Mouse (Mus musculus): ENCODE results near the gene Stx3. TPM values are rescaled to one million over a fixed set of nuclear protein-coding genes. Genes with fewer than 3 reads are reported as not detected.

Stx3 gene
- polyA plus RNA-seq, 1 experiment from 2014 or later = 11.4 TPM

DNA sequence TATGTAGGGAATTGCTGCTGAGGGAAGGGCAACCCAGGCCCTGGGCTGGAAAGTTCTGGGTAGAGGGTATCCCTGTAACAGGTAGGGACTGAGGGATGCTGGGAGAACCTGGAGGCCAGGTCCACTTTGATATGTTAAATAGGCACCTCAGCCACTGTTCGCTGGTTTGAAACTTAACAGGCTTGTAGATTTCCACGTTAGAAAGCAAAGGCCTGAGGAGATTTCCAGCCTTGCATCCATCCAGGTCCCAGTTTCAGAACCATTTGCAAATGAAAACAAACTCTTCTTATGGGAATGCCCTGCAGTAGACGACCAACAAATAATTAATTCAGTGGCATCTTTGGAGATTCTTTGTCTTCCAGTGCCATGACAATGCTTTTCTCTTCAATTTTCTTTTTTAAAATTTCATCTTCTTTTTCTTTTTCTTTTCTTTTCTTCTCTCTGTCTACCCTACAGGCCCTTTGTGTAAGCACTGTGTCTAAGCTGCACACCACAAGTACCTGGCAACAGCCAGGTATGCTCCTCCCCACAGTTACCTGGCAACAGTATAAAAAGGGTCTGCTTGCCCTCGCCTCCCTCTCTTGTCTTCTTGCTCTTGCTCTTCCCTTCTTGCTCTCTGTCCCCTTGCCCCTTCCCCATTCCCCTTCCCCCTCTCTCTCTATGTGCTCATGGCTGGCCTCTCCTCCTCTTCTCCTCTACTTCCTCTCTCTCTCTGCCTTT is 4.3 kb upstream of the Stx3 start:
- WGBS = 25% methylated on average over 4 of the region's 4 CpGs
- no peak for ATAC-seq (replicated peaks; ENCODE audit: low FRiP score)
- Histone ChIP-seq H3K27me3 (ENCODE audit: control insufficient read depth, insufficient read depth, low read length) (peaks cover 8% of the 10 kb centered on the region; the same call in 1 of the 2 replicates), H3K4me2 (ENCODE audit: low read depth, low read length, severe bottlenecking) (no peak overlapping the region), H3K9ac (ENCODE audit: low read length) (no peak overlapping the region), H3K9me3 (ENCODE audit: control insufficient read depth, low read length) (no peaks in the 10 kb centered on the region), H3K4me1 (replicated peaks; ENCODE audit: control insufficient read depth, insufficient read depth, low read length) (peaks cover under 1% of the 10 kb centered on the region; the same call in 1 of the 2 replicates), H3K27ac (ENCODE audit: low read depth, low read length) (no peak overlapping the region), H3K36me3 (ENCODE audit: control insufficient read depth, insufficient read depth, low read length) (no peaks in the 10 kb centered on the region), H3K4me3 (ENCODE audit: low read depth, low read length) (no peak overlapping the region)
- no peak for DNase-seq (ENCODE audit: low spot score)

DNA sequence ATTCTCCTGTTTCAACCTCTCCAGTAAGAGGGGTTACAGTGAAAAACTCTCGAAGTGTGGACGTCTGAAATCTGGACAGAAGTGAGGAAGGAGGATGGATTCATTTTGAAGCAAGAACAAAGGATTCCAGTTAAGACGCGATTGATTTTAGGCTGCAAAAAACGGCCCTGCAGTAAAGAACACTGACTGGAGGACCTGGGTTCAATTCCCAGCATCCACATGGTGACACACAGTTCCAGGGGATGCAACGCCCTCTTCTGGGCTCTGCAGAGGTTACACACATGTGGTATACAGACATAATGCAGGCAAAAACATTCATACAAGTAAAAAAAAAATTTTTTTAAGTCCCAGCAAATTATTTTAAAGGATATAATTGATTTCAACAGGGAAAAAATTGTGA is 1.0 kb upstream of the Stx3 start:
- Histone ChIP-seq H3K27me3 (ENCODE audit: control insufficient read depth, insufficient read depth, low read length) (peaks cover 16% of the 10 kb centered on the region), H3K36me3 (ENCODE audit: control insufficient read depth, insufficient read depth, low read length) (no peaks in the 10 kb centered on the region), H3K9ac (ENCODE audit: low read length) (no peak overlapping the region), H3K9me3 (ENCODE audit: control insufficient read depth, low read length) (no peaks in the 10 kb centered on the region), H3K27ac (ENCODE audit: low read depth, low read length) (no peak overlapping the region), H3K4me3 (ENCODE audit: low read depth, low read length) (no peak overlapping the region), H3K4me1 (replicated peaks; ENCODE audit: control insufficient read depth, insufficient read depth, low read length) (peaks cover 2% of the 10 kb centered on the region; the same call in 1 of the 2 replicates), H3K4me2 (ENCODE audit: low read depth, low read length, severe bottlenecking) (peak overlapping the region; percentile 96; the same call in 1 of the 2 replicates)
- ATAC-seq (replicated peaks; ENCODE audit: low FRiP score) = 0 out of 2 replicates have a peak, but pooled peaks have one; percentile 11
- peak; percentile 54 for DNase-seq (ENCODE audit: low spot score)
- 35% methylated on average over 6 of the region's 6 CpGs for WGBS

DNA sequence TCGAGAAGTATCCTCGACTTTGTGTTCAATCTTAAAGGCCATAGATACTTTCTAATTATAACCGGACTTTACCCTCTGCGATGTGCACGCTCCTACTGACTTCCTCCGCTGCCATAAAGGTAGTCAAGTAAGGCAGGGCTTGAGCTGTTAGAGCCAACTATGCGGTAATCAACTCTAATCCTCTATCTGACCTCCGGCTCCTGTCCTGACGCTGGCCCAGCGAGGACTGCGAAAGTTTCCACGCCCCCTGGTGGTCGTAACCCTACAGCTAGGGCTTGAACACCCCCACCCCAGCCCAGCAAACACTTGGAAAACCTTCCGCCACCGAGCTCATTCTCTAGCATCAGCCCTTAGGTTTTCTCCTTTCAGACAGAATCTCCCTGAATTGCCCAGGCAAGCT is 597 bp upstream of the Stx3 start:
- peak; percentile 92 for DNase-seq (ENCODE audit: low spot score)
- WGBS = 1% methylated on average over 15 of the region's 15 CpGs
- H3K27me3 ChIP-seq (ENCODE audit: control insufficient read depth, insufficient read depth, low read length) = peaks cover 16% of the 10 kb centered on the region

GRCm38 (mm10) chr19:11818199-11819142 is 732 bp downstream of the Stx3 start:
- Histone ChIP-seq H3K9ac (ENCODE audit: low read length) (peak overlapping the region; percentile 49), H3K27ac (ENCODE audit: low read depth, low read length) (no peak overlapping the region), H3K36me3 (ENCODE audit: control insufficient read depth, insufficient read depth, low read length) (no peaks in the 10 kb centered on the region), H3K27me3 (ENCODE audit: control insufficient read depth, insufficient read depth, low read length) (peaks cover 16% of the 10 kb centered on the region), H3K4me2 (ENCODE audit: low read depth, low read length, severe bottlenecking) (peak overlapping the region; percentile 96), H3K4me3 (ENCODE audit: low read depth, low read length) (peak overlapping the region; percentile 61), H3K9me3 (ENCODE audit: control insufficient read depth, low read length) (no peaks in the 10 kb centered on the region), H3K4me1 (replicated peaks; ENCODE audit: control insufficient read depth, insufficient read depth, low read length) (peaks cover 2% of the 10 kb centered on the region; the same call in 1 of the 2 replicates)
- DNase-seq (ENCODE audit: low spot score) (peak; percentile 75), ATAC-seq (replicated peaks; ENCODE audit: low FRiP score) (peak; percentile 66)
- WGBS = under 1% methylated on average over 59 of the region's 83 CpGs

More for the DNA sequence above, 597 bp upstream of the Stx3 start:
- ATAC-seq (replicated peaks; ENCODE audit: low FRiP score) = peak; percentile 85
- Histone ChIP-seq H3K4me2 (ENCODE audit: low read depth, low read length, severe bottlenecking) (peak overlapping the region; percentile 96), H3K4me3 (ENCODE audit: low read depth, low read length) (peak overlapping the region; percentile 61), H3K27ac (ENCODE audit: low read depth, low read length) (no peak overlapping the region), H3K9me3 (ENCODE audit: control insufficient read depth, low read length) (no peaks in the 10 kb centered on the region), H3K9ac (ENCODE audit: low read length) (no peak overlapping the region), H3K36me3 (ENCODE audit: control insufficient read depth, insufficient read depth, low read length) (no peaks in the 10 kb centered on the region), H3K4me1 (replicated peaks; ENCODE audit: control insufficient read depth, insufficient read depth, low read length) (peaks cover 2% of the 10 kb centered on the region; the same call in 1 of the 2 replicates)

- no peak for ATAC-seq (replicated peaks; ENCODE audit: low FRiP score)
- H3K4me2 ChIP-seq (ENCODE audit: low read depth, low read length, severe bottlenecking) = no peak overlapping the region
Measured at GRCm38 (mm10) chr19:11817586-11817985, 1.6 kb downstream of the Stx3 start.

DNA sequence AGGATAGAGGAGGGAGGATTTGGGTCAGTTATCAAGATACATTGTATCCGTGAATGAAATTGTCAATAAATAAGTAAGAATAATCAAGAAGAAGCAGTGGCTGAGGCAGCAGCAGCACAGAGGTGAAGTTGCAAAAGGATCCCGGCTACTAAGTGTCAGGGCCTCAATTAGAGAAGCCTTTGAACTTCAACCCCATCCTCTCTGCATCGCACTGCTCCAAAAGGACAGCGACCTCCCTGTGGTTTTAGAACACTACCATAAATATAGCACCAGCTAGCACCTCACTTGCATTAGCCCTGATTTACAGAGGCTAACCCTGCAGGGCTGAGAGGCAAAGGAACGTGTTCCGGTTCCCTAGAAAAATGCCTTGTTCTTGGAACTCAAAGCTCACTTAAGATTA is 2.5 kb downstream of the Stx3 start:
- H3K4me1 ChIP-seq (replicated peaks; ENCODE audit: control insufficient read depth, insufficient read depth, low read length) = peaks cover 5% of the 10 kb centered on the region; the same call in 1 of the 2 replicates
- no peak overlapping the region for H3K4me2 ChIP-seq (ENCODE audit: low read depth, low read length, severe bottlenecking)
- WGBS = 57% methylated on average over 6 of the region's 6 CpGs
- peaks cover 16% of the 10 kb centered on the region for H3K27me3 ChIP-seq (ENCODE audit: control insufficient read depth, insufficient read depth, low read length)
- H3K4me3 ChIP-seq (ENCODE audit: low read depth, low read length) = no peak overlapping the region
- H3K27ac ChIP-seq (ENCODE audit: low read depth, low read length) = no peak overlapping the region
- no peaks in the 10 kb centered on the region for H3K36me3 ChIP-seq (ENCODE audit: control insufficient read depth, insufficient read depth, low read length)
- H3K9me3 ChIP-seq (ENCODE audit: control insufficient read depth, low read length) = no peaks in the 10 kb centered on the region
- DNase-seq (ENCODE audit: low spot score) (no peak), ATAC-seq (replicated peaks; ENCODE audit: low FRiP score) (no peak)
- H3K9ac ChIP-seq (ENCODE audit: low read length) = no peak overlapping the region

More at GRCm38 (mm10) chr19:11817586-11817985, 1.6 kb downstream of the Stx3 start:
- Histone ChIP-seq H3K27me3 (ENCODE audit: control insufficient read depth, insufficient read depth, low read length) (peaks cover 16% of the 10 kb centered on the region), H3K36me3 (ENCODE audit: control insufficient read depth, insufficient read depth, low read length) (no peaks in the 10 kb centered on the region), H3K27ac (ENCODE audit: low read depth, low read length) (no peak overlapping the region), H3K4me1 (replicated peaks; ENCODE audit: control insufficient read depth, insufficient read depth, low read length) (peaks cover 2% of the 10 kb centered on the region; the same call in 1 of the 2 replicates), H3K4me3 (ENCODE audit: low read depth, low read length) (peak overlapping the region; percentile 61; the same call in 1 of the 2 replicates), H3K9me3 (ENCODE audit: control insufficient read depth, low read length) (no peaks in the 10 kb centered on the region), H3K9ac (ENCODE audit: low read length) (no peak overlapping the region)
- no peak for DNase-seq (ENCODE audit: low spot score)
- 11% methylated on average over 5 of the region's 5 CpGs for WGBS

DNA sequence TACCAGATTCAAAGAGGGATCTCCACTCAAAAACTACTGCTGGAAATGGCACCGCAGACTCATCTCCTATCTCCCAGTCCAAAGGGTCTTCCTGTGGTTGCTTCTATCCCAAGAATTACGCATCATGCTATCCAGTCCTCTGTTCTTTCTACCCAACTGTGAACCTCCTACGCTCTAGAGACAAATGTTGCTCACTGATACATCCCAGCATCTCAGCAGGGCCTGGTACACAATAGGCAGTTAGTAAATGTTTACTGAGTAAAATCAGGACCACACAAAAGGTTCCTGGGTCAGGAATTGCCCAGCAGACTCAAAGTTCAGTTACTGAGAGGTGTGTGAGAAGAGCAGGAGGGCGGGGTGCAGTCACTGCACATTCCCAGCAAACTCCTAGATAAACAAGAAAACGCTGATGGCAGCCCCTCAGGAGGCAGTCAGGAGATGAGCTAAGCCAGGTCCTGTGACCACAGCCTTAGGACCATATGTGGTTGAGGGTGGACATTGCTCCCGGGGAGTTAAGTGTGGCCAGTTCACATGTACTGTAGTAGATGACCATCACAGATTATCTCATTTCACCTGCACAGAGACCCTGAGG is 4.4 kb downstream of the Stx3 start:
- Histone ChIP-seq H3K4me2 (ENCODE audit: low read depth, low read length, severe bottlenecking) (no peak overlapping the region), H3K27ac (ENCODE audit: low read depth, low read length) (no peak overlapping the region), H3K36me3 (ENCODE audit: control insufficient read depth, insufficient read depth, low read length) (no peaks in the 10 kb centered on the region), H3K9me3 (ENCODE audit: control insufficient read depth, low read length) (no peaks in the 10 kb centered on the region), H3K4me3 (ENCODE audit: low read depth, low read length) (no peak overlapping the region), H3K4me1 (replicated peaks; ENCODE audit: control insufficient read depth, insufficient read depth, low read length) (peaks cover 5% of the 10 kb centered on the region; the same call in 1 of the 2 replicates), H3K9ac (ENCODE audit: low read length) (no peak overlapping the region), H3K27me3 (ENCODE audit: control insufficient read depth, insufficient read depth, low read length) (peaks cover 14% of the 10 kb centered on the region)
- 84% methylated on average over 6 of the region's 6 CpGs for WGBS
- ATAC-seq (replicated peaks; ENCODE audit: low FRiP score) (no peak), DNase-seq (ENCODE audit: low spot score) (no peak)

- Histone ChIP-seq H3K36me3 (ENCODE audit: control insufficient read depth, insufficient read depth, low read length) (no peaks in the 10 kb centered on the region), H3K27ac (ENCODE audit: low read depth, low read length) (no peak overlapping the region), H3K27me3 (ENCODE audit: control insufficient read depth, insufficient read depth, low read length) (peaks cover 9% of the 10 kb centered on the region), H3K9ac (ENCODE audit: low read length) (no peak overlapping the region), H3K4me2 (ENCODE audit: low read depth, low read length, severe bottlenecking) (no peak overlapping the region), H3K4me3 (ENCODE audit: low read depth, low read length) (no peak overlapping the region), H3K4me1 (replicated peaks; ENCODE audit: control insufficient read depth, insufficient read depth, low read length) (0 out of 2 replicates have a peak, but pooled peaks cover 5% of the 10 kb centered on the region), H3K9me3 (ENCODE audit: control insufficient read depth, low read length) (no peaks in the 10 kb centered on the region)
- ATAC-seq (replicated peaks; ENCODE audit: low FRiP score) = 0 out of 2 replicates have a peak, but pooled peaks have one; percentile 21
- peak; percentile 54 for DNase-seq (ENCODE audit: low spot score)
- WGBS = 5% methylated on average over 8 of the region's 8 CpGs
Measured at GRCm38 (mm10) chr19:11813649-11814048, 5.6 kb downstream of the Stx3 start.

All from forebrain, embryonic 11.5 days (tissue).